Comparison of ENCODE assay signal across 17 mouse cellular contexts in the genomic region with DNA sequence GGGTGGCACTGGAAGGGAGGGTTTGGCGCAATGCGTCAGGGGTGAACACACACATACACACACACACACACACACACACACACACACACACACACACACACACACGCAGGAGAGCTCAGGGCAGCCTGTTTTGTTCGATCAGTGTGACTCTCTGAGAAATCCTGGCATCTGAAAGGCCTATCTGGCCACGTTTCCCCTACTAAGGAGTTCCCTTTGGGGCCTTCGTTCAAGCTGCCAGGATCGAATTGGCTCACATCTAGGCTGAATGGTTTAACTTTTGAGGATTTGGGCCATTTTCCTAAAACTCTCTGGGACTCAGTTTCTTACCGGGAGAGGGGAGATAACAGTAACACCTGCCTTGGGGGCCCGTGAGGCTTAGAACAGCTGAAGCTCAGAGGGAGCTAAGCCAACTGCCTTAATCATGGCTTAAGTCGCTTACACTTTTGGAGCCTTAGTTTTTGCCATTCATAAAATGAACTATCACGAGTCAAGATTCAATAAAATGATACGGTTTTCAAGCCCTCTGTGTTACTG.
DNase-seq lines count a peak whose midpoint lies in the region; ATAC-seq and TF ChIP-seq lines count a peak whose summit lies in the region.
"Had no signal": no experiment of that assay in that cellular context is flagged by ENCODE, and none has a peak within 500 bp of the region (broad histone marks: within the 10 kb centered on the region; RNA-seq: fewer than 3 reads in every experiment).

No protein-coding gene starts in this region.

- no peak; the same call in 1 of the 2 replicates for ATAC-seq in forebrain, postnatal 0 days
- no peak for ATAC-seq in forebrain, embryonic 13.5 days
- no peak for ATAC-seq in midbrain, embryonic 14.5 days (ENCODE audit: low FRiP score, low TSS enrichment)
- ATAC-seq in midbrain, embryonic 11.5 days (ENCODE audit: low FRiP score) = no peak
- ATAC-seq: intestine, postnatal 0 days had no signal

- H3K36me3 ChIP-seq in forebrain, postnatal 0 days (ENCODE audit: insufficient read depth) = no peaks in the 10 kb centered on the region
- H3K36me3 ChIP-seq in forebrain, embryonic 13.5 days (ENCODE audit: poor library complexity, severe bottlenecking) = no peaks in the 10 kb centered on the region
- H3K36me3 ChIP-seq in midbrain, embryonic 14.5 days (ENCODE audit: control insufficient read depth, insufficient read depth, low read length) = no peaks in the 10 kb centered on the region
- no peaks in the 10 kb centered on the region for H3K36me3 ChIP-seq in midbrain, embryonic 11.5 days (ENCODE audit: control insufficient read depth, insufficient read depth, low read length)
- H3K36me3 ChIP-seq: heart, embryonic 15.5 days had no signal

- WGBS in forebrain, postnatal 0 days = 59% methylated on average over 12 of the region's 12 CpGs
- WGBS in forebrain, embryonic 13.5 days = 79% methylated on average over 11 of the region's 12 CpGs
- 74% methylated on average over 12 of the region's 12 CpGs for WGBS in midbrain, embryonic 14.5 days
- 83% methylated on average over 12 of the region's 12 CpGs for WGBS in midbrain, embryonic 11.5 days

- no peak overlapping the region for H3K4me2 ChIP-seq in forebrain, postnatal 0 days (ENCODE audit: low read depth)
- no peak overlapping the region for H3K4me2 ChIP-seq in forebrain, embryonic 13.5 days
- no peak overlapping the region for H3K4me2 ChIP-seq in midbrain, embryonic 14.5 days (ENCODE audit: low read length)
- no peak overlapping the region for H3K4me2 ChIP-seq in midbrain, embryonic 11.5 days
- H3K4me2 ChIP-seq: heart, embryonic 15.5 days had no signal

- no peak for TF ChIP-seq CTCF in forebrain, postnatal 0 days (IDR thresholded peaks at IDR 0.05; ENCODE audit: low read depth)

- H3K4me3 ChIP-seq in forebrain, postnatal 0 days (ENCODE audit: low read depth, low read length) = no peak overlapping the region
- no peak overlapping the region for H3K4me3 ChIP-seq in forebrain, embryonic 13.5 days
- H3K4me3 ChIP-seq in midbrain, embryonic 14.5 days (replicated peaks; ENCODE audit: low read depth, low read length) = no peak overlapping the region
- H3K4me3 ChIP-seq in midbrain, embryonic 11.5 days (ENCODE audit: low read depth, low read length) = no peak overlapping the region
- H3K4me3 ChIP-seq: heart, embryonic 15.5 days had no signal

- H3K27me3 ChIP-seq in forebrain, postnatal 0 days (ENCODE audit: insufficient read depth, low read length) = no peaks in the 10 kb centered on the region
- H3K27me3 ChIP-seq in forebrain, embryonic 13.5 days = no peaks in the 10 kb centered on the region
- no peaks in the 10 kb centered on the region for H3K27me3 ChIP-seq in midbrain, embryonic 14.5 days (ENCODE audit: control insufficient read depth, insufficient read depth, low read length)
- H3K27me3 ChIP-seq in midbrain, embryonic 11.5 days (ENCODE audit: control insufficient read depth, insufficient read depth, low read length) = no peaks in the 10 kb centered on the region
- H3K27me3 ChIP-seq: CH12.LX; heart, embryonic 15.5 days had no signal

- no peaks in the 10 kb centered on the region for H3K9me3 ChIP-seq in forebrain, postnatal 0 days (ENCODE audit: low read length)
- no peaks in the 10 kb centered on the region for H3K9me3 ChIP-seq in forebrain, embryonic 13.5 days (replicated peaks)
- no peaks in the 10 kb centered on the region for H3K9me3 ChIP-seq in midbrain, embryonic 14.5 days (ENCODE audit: control insufficient read depth, low read length)
- H3K9me3 ChIP-seq in midbrain, embryonic 11.5 days (ENCODE audit: control insufficient read depth, low read length) = no peaks in the 10 kb centered on the region
- H3K9me3 ChIP-seq: heart, embryonic 15.5 days had no signal

- no peak overlapping the region for H3K9ac ChIP-seq in forebrain, postnatal 0 days
- H3K9ac ChIP-seq in forebrain, embryonic 13.5 days = no peak overlapping the region
- no peak overlapping the region for H3K9ac ChIP-seq in midbrain, embryonic 14.5 days (replicated peaks; ENCODE audit: low read length)
- no peak overlapping the region for H3K9ac ChIP-seq in midbrain, embryonic 11.5 days (ENCODE audit: low read length)
- H3K9ac ChIP-seq: heart, embryonic 15.5 days had no signal

- DNase-seq in adrenal gland, postnatal 14 days = peak; percentile 24
- DNase-seq in adrenal gland, adult 2 months = no peak
- DNase-seq in forebrain, postnatal 0 days = peak; percentile 46
- peak; percentile 41 for DNase-seq in midbrain, embryonic 14.5 days
- DNase-seq in midbrain, embryonic 11.5 days (ENCODE audit: low spot score, missing footprints) = no peak
- DNase-seq in retina, embryonic 14.5 days (ENCODE audit: low spot score) = no peak
- DNase-seq in ovary, postnatal 10 days (ENCODE audit: low spot score) = no peak
- DNase-seq: layer of hippocampus, adult 9-11 months; lung, adult 2 months; retina, postnatal 1 day; thymus, adult 2 months had no signal

- no peak overlapping the region for H3K27ac ChIP-seq in forebrain, postnatal 0 days (ENCODE audit: low read depth, low read length)
- no peak overlapping the region for H3K27ac ChIP-seq in forebrain, embryonic 13.5 days
- H3K27ac ChIP-seq in midbrain, embryonic 14.5 days (replicated peaks; ENCODE audit: low read depth, low read length) = no peak overlapping the region
- no peak overlapping the region for H3K27ac ChIP-seq in midbrain, embryonic 11.5 days (ENCODE audit: low read depth, low read length)
- H3K27ac ChIP-seq: heart, embryonic 15.5 days; kidney, postnatal 0 days; macrophage had no signal

- peaks cover 18% of the 10 kb centered on the region for H3K4me1 ChIP-seq in forebrain, postnatal 0 days (ENCODE audit: insufficient read depth)
- H3K4me1 ChIP-seq in forebrain, embryonic 13.5 days = peaks cover 41% of the 10 kb centered on the region
- peaks cover 30% of the 10 kb centered on the region for H3K4me1 ChIP-seq in midbrain, embryonic 14.5 days (ENCODE audit: control insufficient read depth, insufficient read depth, low read length)
- peaks cover 26% of the 10 kb centered on the region for H3K4me1 ChIP-seq in midbrain, embryonic 11.5 days (ENCODE audit: control insufficient read depth, insufficient read depth, low read length)

Comparison
In these comparisons a context has a peak if more than half of its experiments do, and no peak if none do; other contexts are left out.
1. DNase-seq: peak in adrenal gland, postnatal 14 days (single experiment), forebrain, postnatal 0 days (single experiment) and midbrain, embryonic 14.5 days (single experiment); none in adrenal gland, adult 2 months (single experiment), midbrain, embryonic 11.5 days (single experiment), retina, embryonic 14.5 days (single experiment) and ovary, postnatal 10 days (single experiment).